Mouse (Mus musculus) heart, postnatal 0 days (tissue): ENCODE data around the gene Itm2c.

ENCODE experiments used
- CTCF ChIP-seq: IDR thresholded peaks from 2 replicates; pipeline ENCODE4 v1.5.1; 2016; ENCODE audit warnings: antibody characterized with exemption, control low read depth, low read depth
- EP300 ChIP-seq: IDR thresholded peaks from 2 replicates; pipeline ENCODE4 v1.6.1; 2016; ENCODE audit warnings: antibody characterized with exemption, low read depth

- TF ChIP-seq EP300 (no peak), CTCF (no peak)
These were observed 48.2 kb downstream of the Itm2c start for GRCm38 (mm10) chr1:85942318-85942717.
